Mouse (Mus musculus) layer of hippocampus, adult 18-20 months (tissue): ENCODE data around the gene Pafah2. TPM values are rescaled to one million over a fixed set of nuclear protein-coding genes. Genes with fewer than 3 reads are reported as not detected.

Source experiments
- DNase-seq, 2 experiments: peaks; one replicate each; pipeline ENCODE4 v3.0.0; 2022; ENCODE audit warnings: low spot score in 2 of 2
- total RNA-seq, 2 experiments: library from RNA; stranded (reverse); gene quantifications; 2 replicates each; pipeline ENCODE4 v1.2.3; 2021

Pafah2 gene
- total RNA-seq, 2 experiments from 2014 or later, result 5.0 to 5.9 TPM

DNA sequence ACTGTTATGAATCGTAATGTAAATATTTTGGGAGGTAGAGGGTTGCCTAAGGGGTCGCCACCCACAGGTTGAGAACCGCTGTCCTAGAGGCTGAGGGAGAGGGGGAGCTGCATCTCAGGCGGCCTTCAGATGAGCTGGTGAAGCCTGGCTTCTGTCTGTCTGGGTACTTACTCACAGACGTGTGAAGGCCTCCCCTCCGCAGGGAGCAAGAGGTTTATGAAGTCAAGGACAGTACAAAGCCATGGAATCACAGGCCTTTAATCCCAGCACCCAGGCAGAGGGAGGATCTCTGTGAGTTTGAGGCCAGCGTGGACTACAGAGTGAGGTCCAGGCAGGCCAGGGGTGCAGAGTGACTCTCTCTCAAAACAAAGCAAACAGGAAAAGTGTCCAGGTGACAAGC lies 21.0 kb downstream of the Pafah2 start:
- DNase-seq, result no peak

GRCm38 (mm10) chr4:134421971-134422370 lies 25.9 kb downstream of the Pafah2 start:
- no peak for DNase-seq

DNA sequence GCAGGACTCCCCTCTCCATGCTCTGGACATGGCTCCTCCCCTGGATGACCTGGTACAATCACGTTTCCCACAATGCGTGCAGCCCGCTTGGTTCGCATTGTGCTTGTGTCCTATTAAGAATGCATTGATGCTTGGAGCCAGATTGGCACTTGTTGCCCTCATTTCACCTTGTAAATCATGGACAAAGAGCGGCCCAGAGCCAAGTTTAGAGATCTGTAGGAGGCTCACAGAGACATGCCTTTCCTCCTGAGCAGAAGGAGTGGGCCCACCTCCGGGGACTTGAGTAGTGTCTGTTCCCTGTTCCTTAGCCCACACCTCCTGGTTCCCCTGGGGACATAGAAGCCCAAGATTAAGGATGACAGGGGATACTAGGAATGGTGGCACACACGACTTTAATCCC lies 27.8 kb downstream of the Pafah2 start:
- DNase-seq, result no peak

DNA sequence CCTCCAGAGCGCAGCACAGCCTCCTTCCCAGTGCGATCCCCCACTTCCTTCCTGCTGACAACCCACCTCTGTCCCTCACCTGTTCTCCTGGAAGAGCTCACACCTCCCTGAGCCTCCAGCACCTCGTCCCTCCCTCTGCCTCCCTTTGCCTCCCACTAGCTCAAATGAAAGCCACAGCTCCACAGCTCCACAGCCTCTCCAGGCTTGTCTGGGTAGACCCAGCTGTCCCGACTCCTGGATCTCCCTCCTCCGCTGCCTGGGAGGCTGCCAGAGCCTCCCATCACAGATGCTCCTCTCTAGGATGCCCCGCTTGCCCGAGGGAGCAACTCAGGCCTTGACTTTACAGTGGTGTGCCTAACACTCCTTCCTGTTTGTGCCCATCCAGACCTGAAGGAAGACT lies 29.0 kb downstream of the Pafah2 start:
- no peak for DNase-seq

GRCm38 (mm10) chr4:134430381-134431004 lies 34.4 kb downstream of the Pafah2 start:
- peak; percentile 90 to 97 for DNase-seq

GRCm38 (mm10) chr4:134432686-134433360 lies 36.7 kb downstream of the Pafah2 start:
- DNase-seq, result no peak

GRCm38 (mm10) chr4:134436185-134436584 lies 40.1 kb downstream of the Pafah2 start:
- no peak for DNase-seq

DNA sequence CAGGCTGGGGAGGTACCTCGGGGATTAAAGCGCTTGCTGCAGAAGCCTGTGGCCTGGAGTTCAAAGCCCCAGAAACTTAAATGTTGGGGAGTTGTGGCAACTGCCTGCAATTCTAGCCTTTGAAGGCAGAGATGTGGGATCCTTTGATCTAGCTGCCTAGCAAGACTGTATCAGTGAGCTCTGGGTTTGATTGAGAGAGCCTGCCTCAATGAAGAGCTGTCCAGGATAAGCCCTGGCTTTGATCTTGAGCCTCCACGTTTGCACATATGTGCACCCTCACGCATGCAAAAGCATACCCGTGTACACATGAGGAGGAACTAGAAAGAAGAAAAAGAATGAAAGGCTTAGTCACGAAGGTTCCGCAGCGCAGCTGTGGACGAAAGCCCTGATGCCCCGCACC lies 40.5 kb downstream of the Pafah2 start:
- no peak for DNase-seq

DNA sequence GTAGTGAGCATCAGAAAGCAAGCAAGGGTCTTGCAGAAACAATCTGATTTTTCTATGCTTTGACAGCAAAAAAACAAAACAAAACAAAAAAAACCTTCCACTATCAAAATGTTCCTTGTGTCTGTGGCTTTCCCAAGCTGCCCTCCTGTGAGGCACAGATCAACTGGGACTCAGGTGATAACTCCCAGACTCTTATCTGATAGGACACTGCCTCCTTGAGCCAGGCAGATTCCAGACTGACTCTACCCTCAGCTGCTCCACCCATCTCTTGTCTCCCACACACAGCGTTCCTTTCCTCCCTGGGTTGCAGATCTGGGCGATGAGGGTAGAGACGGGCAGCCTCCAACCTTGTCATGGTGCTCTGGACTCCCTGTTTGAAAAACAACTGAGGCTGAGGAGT lies 43.0 kb downstream of the Pafah2 start:
- no peak for DNase-seq

DNA sequence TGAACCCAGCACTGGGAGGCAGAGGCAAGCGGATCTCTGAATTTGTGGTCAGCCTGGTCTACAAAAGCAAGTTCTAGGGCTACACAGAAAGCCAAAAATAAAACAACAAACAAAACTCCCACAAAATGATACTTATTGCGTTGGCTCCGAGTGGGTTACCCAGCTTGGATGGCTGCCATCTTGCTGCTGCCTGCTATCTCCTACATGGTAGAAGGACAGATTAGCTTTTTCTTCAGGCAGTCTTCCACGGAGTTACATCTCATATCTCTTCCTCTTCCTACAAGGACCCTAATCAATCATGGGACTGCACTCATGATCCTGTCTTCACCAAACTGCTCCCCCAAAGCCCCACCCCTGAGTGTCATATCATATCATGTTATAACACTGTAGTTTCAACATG lies 43.8 kb downstream of the Pafah2 start:
- DNase-seq, result no peak

DNA sequence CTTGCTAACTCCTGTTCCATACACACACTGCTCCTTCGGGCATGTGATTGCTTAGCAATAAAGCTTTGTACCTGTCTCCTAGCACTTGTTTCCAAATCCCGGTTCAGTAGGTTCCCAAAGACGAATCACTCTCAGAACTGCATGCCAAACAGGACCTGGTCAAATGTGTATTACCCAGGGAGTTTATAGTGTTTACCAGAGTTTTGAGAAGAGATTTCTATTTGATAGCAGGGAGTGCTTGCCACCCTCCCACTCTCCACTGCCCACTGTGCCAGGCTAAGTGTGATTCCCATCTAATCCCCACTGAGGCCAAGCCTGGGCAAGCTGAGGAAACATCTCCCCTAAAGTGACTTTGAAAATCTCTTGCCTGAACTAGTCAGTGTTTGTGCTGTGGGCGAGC lies 46.1 kb downstream of the Pafah2 start:
- no peak for DNase-seq

- DNase-seq, result no peak
These were observed 47.5 kb downstream of the Pafah2 start for GRCm38 (mm10) chr4:134443589-134443988.

DNA sequence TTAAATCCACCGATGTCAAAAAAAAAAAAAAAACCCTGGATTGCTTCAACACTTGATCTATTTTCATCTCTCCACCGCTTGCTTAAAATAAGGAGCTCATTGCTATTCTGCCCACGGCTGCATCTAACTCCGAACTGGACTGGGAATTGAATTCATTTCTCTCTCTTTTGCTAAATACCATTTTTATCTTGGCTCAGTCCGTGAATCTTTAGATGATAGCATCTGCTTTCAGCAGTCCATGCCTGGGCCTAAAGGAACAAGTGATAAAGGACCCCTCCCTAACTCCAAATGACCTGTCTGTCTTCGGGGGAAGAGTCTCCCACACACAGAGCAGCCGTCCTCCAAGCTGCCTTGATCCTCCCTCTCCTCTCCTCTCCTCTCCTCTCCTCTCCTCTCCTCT lies 48.8 kb downstream of the Pafah2 start:
- DNase-seq, result peak; percentile 55 to 70

- DNase-seq, result no peak
These were observed 49.4 kb downstream of the Pafah2 start for GRCm38 (mm10) chr4:134445489-134445888.

GRCm38 (mm10) chr4:134447966-134448365 lies 51.8 kb downstream of the Pafah2 start:
- no peak for DNase-seq

DNA sequence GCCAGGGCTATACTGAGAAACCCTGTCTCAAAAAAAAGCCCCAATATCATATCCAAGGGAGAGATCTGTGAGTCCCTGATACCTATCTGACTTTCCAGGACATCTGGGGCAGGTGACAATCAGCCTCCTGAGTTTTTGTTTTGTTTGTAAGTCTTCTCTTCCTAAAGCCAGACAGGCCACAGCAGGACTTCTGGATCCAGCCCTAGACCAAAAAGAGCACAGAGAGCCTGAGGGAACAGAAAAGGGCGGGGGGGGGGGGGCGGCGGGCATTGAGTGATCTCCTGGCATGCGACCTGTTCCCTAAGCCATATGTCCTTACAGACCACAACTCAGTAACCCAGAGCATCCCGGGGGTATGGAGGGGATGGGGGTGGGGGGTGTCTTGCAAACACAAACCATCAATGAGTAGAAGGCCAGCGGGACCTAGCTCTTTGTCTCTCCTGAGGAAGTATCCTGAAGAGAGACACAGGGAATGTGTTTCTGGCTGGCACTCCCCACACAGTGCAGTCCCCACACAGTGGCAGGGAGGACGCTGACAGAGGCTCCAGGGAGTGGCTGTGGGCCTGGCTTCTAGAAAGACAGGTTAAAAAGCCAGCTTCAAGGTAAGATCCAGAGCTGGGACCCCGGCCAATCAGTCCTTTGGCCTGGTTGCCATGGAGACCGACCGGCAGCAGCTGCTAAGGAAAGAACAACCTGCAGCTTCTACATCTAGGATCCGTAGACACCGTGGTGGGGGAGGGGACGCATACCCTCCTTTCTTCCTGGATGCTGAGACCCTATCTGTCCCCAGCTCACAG lies 53.7 kb downstream of the Pafah2 start:
- DNase-seq, result no peak

DNA sequence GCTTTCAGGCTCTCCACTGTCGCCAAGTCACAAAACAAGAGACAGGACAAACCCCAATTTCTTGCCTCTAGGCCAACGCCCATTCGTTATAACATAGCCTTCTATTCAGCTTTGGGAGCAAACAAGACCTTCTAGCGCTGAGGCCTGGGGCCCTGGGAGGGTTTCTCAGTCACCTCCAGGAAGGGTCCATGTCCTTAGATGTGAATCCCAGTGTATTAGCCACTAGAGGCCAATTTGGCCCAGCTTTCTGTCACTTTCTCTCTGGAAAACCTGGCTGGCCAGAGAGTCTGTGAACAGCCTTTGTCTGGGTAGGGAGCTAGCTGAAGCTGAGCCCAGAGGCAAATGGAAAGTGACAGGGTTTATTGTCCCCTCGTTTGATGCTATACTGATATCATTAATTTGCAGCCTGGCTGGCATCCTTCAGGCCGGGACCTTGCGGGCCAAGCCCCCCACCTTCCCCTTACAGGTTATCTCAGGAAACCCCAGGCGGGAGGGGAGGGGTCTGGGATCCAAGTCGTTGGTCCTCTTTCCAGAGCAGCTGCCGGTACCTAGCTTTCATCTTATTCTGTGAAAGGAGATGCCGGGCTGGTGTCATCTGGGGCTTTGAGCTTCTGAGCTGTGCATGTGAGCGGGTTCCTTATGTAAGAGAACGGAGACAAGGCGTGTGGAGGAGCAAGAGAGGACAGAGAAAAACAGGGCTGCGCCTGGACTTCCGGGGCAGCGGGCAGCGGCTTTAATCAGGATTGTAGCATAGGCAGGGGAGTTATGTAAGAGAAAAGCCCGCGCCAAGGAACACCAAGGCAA lies 54.5 kb downstream of the Pafah2 start:
- DNase-seq, result peak in 1 of 2 experiments; percentile 66

GRCm38 (mm10) chr4:134451484-134451883 lies 55.4 kb downstream of the Pafah2 start:
- DNase-seq, result no peak

DNA sequence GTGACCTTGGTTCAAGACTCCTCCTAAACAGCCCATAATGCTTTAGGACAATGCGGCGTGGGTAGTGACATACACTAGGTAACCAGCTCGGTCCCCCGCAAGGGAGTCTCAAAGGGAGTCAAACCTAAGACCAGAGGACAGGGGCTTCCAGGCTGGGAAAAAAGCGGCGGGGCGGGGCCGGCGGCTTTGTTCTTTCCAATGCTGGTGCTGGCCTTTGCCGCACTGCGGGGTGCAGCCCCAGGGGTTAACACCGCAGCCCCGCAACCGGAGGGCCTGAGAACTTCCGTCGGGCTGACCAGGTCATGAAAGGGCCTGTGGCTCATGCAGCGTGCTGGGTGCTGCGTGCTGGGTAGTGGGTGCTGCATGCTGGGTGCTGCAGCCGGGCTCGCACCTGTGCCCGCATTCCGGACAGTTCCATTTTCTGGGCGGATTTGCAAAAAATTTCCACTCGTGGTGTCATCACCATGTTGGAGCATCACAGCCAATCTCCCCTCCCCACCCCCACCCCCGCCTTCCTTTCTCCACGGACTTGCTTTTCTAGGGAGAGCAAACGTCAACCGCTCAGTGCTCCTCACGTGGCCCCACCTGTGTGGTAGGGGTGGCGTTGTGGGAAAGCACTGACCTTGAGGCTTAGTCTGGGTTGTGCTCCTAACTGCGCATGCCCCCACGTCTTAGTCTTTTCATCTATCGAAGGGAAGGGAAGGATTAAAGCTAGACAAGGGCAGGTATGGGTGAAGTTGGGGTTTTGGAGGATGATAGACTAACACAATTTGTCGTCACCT lies 57.7 kb downstream of the Pafah2 start:
- no peak for DNase-seq

DNA sequence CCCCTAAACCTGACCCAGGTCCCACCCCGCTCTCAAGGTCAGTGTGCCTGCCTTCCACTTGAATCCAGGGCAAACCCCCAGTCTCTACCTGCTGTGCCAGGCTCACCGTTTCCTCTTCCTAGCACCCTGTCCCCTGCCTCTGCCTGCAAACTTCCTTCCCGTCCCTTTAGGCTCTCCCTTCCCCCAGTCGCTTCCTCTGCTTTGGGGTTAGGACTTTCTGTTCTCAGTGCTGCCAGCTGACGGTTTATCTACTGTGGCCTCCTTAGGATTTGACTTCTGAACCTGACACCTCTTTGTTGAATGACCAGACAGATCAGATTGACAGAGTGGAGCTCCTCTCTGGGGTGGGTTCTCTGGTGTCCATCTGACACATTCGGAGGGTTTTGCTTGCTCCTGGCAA lies 59.2 kb downstream of the Pafah2 start:
- no peak for DNase-seq
